Mouse (Mus musculus) heart, adult 2 months (tissue): ENCODE measurements around the gene Hspb11.

ENCODE experiments used
- CTCF ChIP-seq: fragments of 200-600 bp; IDR thresholded peaks from 2 replicates; pipeline ENCODE4 v1.8.1; 2022; ENCODE audit warnings: antibody characterized with exemption, mild to moderate bottlenecking, moderate library complexity
- POLR2A ChIP-seq: fragments of 200-500 bp; IDR thresholded peaks from 2 replicates; pipeline ENCODE4 v1.6.1; 2011; ENCODE audit warnings: mild to moderate bottlenecking, low read depth, low read length, control low read depth; ENCODE audit not compliant: insufficient read depth

- TF ChIP-seq CTCF = no peak
- TF ChIP-seq POLR2A = no peak
Observed at GRCm38 (mm10) chr4:107245368-107245767, 8.0 kb upstream of the Hspb11 start.
